Mouse (Mus musculus) lung, adult 18-20 months (tissue): Measurements from ENCODE around the gene Spata31d1a.

Experiments used
- DNase-seq, 2 experiments: peaks; one replicate each; pipeline ENCODE4 v3.0.0; 2022; ENCODE audit warnings: mixed read lengths in 2 of 2

Spata31d1a gene

GRCm38 (mm10) chr13:59663939-59664712 lies 46.0 kb downstream of the Spata31d1a start:
- DNase-seq: no peak

GRCm38 (mm10) chr13:59661966-59662365 lies 48.2 kb downstream of the Spata31d1a start:
- DNase-seq: no peak

GRCm38 (mm10) chr13:59661387-59661786 lies 48.7 kb downstream of the Spata31d1a start:
- no peak for DNase-seq

GRCm38 (mm10) chr13:59660371-59660770 lies 49.8 kb downstream of the Spata31d1a start:
- DNase-seq: no peak

- DNase-seq: no peak
These were observed 52.3 kb downstream of the Spata31d1a start for GRCm38 (mm10) chr13:59657781-59658180.

- DNase-seq: peak in 1 of 2 experiments; percentile 33
These were observed 53.1 kb downstream of the Spata31d1a start for GRCm38 (mm10) chr13:59656975-59657388.

GRCm38 (mm10) chr13:59656316-59656832 lies 53.8 kb downstream of the Spata31d1a start:
- DNase-seq: peak; percentile 15 to 28

GRCm38 (mm10) chr13:59655718-59656315 lies 54.3 kb downstream of the Spata31d1a start:
- no peak for DNase-seq

GRCm38 (mm10) chr13:59654465-59654864 lies 55.7 kb downstream of the Spata31d1a start:
- DNase-seq: no peak

GRCm38 (mm10) chr13:59653136-59653535 lies 57.0 kb downstream of the Spata31d1a start:
- DNase-seq: no peak

- no peak for DNase-seq
These were observed 57.5 kb downstream of the Spata31d1a start for GRCm38 (mm10) chr13:59652651-59653050.
